Mouse (Mus musculus) cerebellum, adult 8-10 months (tissue): ENCODE results near the gene Plcb2.
A peak's percentile ranks its signal among the peaks of the same experiment; 100 is the strongest.

Experiments
- DNase-seq: peaks from one replicate; pipeline ENCODE4 v3.0.0; 2022

Plcb2 gene

DNA sequence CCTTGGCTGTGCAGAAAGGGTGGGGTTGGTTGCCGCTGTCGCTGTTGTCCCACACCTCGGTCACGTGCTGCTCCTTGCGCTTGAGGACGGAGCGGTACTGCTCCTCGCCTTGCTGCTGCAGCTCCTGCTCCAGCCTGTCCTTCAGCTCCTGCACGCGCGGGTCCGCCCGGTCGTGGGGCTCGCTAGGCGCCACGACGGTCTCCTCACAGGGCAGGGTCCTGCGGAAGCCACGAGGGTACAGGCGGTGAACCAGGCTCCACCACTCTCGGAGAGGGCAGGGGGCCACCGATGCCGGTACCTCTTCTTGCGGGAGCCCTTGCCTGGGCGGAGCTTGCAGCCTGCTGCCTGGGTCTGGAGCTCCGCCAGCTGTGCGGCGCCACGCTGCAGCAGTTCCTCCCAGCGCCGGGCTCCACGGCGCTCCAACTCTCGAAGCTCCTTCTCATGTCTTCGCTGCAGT lies 17.2 kb downstream of the Plcb2 start:
- DNase-seq, result no peak

DNA sequence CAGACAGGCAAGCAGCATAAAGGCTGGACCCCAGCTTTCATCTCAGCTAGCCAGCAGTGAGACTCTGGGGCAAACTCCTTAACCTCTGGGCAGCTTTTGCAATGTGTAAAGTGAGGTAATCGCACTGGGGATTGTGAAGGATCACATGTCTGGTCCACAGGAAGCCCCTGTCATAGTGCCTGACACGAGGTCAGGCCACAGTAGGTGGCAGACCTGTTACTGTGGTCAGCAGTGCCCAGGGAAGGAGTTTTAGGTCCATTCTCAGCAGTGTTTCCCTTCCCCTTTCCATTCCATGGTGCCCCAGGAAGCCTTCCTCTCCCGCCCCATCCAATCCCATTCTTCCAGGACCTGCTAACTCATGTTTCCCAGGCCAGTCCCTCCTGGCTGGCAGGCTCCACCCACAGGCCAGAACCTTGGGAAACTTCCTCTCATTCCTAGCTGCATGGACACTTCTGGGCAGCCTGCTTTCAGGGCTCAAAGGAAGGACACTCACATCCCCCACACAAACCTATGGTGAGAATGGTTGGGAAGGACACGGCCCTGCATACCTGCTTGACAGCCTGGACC lies 18.5 kb downstream of the Plcb2 start:
- DNase-seq, result no peak

DNA sequence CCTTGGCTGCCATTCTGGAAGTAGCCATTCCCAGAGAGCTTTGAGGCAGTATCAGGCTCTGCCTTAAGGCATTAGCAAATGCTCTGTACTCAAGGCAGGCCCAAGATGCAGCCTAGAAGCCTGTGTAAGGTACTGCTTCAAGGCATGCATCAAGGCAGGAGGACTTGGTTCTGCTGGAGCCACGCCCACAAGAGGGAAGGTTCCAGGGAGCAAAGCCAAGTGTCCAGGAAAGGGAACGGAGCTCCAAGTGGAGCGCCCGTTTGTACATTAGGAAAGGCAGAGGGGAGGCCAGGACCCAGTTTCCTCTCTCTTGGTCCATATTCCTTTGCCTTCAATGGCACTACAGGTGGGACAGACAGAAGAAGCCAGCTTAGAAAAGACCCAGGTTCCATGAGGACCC lies 19.8 kb downstream of the Plcb2 start:
- DNase-seq, result no peak

DNA sequence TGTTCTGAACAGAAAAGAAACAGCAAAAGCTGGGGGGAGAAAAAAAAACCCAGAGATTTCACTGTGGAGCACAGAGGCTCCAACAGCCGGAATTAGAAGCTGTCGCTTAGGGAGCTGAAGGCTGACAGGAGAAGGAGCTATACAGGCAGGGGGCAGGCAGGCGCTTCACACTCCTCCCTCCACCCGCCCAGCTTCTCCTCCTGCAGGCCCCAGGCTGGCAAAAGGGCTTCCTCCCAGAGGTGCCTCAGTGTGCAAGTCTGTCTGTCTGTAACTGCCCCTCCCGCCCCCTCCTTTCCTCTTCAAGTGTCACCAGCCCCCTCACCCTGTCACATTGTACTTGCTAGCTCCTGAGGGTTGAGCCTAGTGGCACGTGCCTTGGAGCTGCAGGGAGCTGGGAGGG lies 21.8 kb downstream of the Plcb2 start:
- DNase-seq, result no peak

GRCm38 (mm10) chr2:118703913-118704730 lies 24.1 kb downstream of the Plcb2 start, which contains the start of gene Ankrd63:
Gene Ankrd63 (minus strand): TSS chr2:118703963.
- DNase-seq, result no peak

- no peak for DNase-seq
Measured at GRCm38 (mm10) chr2:118702883-118703761, 25.1 kb downstream of the Plcb2 start.

GRCm38 (mm10) chr2:118701971-118702882 lies 26.0 kb downstream of the Plcb2 start:
- no peak for DNase-seq

- no peak for DNase-seq
Measured at GRCm38 (mm10) chr2:118701161-118701560, 27.1 kb downstream of the Plcb2 start.

DNA sequence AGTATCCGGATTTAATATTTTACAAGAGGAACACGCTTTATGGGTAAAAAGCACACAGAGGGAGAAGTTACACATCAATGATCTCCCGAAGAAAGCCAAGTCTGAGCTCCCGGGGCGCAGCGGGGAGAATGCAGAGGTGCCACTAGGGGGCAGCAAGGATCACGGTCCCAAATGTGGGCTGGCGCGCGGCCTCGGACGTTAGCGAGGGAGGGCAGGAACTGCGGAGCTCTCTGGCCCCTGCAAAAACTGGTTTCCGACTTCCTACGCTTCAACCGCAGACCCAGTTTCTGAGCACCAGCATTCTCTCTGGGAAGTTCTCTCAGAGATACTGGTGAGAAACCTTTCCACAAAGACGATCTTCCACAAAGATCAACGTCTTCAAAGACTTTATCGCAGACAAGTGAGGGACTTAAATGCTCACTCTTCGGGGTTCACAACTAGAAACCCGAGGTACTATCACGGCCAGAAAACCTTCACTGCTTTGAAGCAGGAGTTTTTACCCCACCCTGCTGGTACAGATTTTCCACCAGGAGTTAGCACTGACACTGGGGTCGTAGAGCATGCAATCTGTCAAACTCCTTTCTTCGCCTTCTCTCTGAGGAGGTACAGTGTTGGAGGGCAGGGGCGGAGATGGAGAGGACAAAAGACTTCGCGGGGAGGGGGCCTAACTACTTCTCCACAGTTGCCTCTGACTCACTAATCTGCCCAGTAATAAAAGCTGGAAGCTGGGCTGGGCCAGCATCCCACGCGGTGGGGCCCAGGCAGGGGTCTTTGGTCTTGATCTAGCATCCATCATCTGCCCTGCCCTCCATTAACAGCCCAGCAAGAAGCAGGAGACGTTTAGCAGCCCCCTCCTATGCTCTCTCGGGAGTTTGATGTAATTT lies 27.8 kb downstream of the Plcb2 start:
- peak; percentile 70 for DNase-seq

DNA sequence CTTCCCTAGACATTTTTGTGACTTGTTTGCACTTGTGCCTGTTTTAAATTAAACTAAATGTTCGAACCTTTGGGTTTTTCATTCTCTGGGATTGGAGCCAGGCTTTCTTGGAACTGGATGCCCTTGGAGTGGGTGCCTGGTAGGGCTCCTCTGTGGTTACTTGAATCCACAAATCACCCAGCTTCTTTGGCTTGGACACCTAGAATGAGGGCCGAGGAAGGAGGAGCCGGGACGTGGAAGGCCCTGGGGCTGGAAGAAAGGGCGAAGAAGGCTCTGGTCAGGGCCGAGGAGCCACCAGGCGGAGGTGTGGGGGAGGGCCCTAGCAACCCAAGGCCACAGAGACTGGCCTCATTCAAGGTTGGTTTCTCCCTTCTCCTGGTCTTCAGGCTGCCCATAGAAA lies 30.3 kb downstream of the Plcb2 start:
- no peak for DNase-seq

DNA sequence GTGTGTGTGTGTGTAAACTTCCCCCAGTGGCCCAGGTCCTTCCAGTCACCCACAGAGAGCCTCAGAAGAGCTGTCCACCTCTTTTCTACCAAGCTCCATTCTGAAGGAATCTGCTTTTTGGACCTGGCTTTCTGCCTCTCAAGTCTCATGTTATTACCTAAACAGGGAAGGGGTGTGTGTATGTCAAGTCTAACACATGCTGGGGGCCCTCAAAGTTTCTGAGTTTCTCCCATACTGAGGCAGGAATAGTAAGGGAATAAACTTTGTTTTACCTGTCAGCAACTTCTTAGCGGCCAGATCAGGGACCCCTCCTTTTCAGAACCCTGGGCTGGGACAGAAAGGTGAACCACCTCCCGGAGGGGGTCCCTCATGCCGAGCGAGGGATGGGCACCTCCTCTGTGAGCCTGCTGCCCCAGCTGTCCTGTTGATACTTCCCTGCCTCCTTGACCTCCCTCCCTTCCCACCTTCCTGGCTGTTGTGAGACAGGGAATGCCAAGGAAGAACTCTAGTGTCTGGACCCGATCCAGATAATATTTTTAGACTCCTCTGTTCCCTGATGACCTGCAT lies 30.8 kb downstream of the Plcb2 start:
- DNase-seq, result no peak

GRCm38 (mm10) chr2:118696451-118697308 lies 31.6 kb downstream of the Plcb2 start:
- DNase-seq, result no peak

- DNase-seq, result peak; percentile 59
Measured at GRCm38 (mm10) chr2:118695677-118696232, 32.5 kb downstream of the Plcb2 start.

- DNase-seq, result no peak
Measured at GRCm38 (mm10) chr2:118693370-118693966, 34.8 kb downstream of the Plcb2 start.

GRCm38 (mm10) chr2:118689875-118690274 lies 38.4 kb downstream of the Plcb2 start:
- DNase-seq, result no peak

- no peak for DNase-seq
Measured at GRCm38 (mm10) chr2:118687791-118688190, 40.4 kb downstream of the Plcb2 start.

DNA sequence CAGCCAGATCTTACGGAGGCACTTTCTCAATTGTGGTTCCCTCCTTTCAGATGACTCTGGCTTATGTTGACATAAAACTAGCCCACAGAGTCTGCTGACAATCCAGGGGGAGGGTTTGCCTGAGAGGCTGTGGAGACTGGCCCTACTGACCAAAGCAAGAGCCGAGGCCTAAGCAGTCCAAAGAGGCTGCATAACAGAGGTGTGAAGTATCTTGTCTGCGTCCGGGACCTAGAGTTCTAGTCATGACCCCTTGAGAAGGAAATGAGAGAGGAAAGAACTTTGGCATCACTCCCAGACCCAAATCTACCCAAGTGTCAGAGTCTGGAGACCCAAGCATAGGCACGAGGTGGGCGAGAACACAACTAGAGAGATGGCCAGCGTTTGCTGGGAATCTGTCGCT lies 41.5 kb downstream of the Plcb2 start:
- no peak for DNase-seq

- DNase-seq, result no peak
Measured at GRCm38 (mm10) chr2:118685088-118685487, 43.1 kb downstream of the Plcb2 start.
